Mouse (Mus musculus): Measurements from ENCODE around the gene Nfe2l1. TPM values are rescaled to one million over a fixed set of nuclear protein-coding genes. Genes with fewer than 3 reads are reported as not detected.
A peak's percentile ranks its signal among the peaks of the same experiment; 100 is the strongest.

The Nfe2l1 gene
- polyA plus RNA-seq, 3 experiments from 2014 or later = 17.8 to 21.4 (median 20.7) TPM

DNA sequence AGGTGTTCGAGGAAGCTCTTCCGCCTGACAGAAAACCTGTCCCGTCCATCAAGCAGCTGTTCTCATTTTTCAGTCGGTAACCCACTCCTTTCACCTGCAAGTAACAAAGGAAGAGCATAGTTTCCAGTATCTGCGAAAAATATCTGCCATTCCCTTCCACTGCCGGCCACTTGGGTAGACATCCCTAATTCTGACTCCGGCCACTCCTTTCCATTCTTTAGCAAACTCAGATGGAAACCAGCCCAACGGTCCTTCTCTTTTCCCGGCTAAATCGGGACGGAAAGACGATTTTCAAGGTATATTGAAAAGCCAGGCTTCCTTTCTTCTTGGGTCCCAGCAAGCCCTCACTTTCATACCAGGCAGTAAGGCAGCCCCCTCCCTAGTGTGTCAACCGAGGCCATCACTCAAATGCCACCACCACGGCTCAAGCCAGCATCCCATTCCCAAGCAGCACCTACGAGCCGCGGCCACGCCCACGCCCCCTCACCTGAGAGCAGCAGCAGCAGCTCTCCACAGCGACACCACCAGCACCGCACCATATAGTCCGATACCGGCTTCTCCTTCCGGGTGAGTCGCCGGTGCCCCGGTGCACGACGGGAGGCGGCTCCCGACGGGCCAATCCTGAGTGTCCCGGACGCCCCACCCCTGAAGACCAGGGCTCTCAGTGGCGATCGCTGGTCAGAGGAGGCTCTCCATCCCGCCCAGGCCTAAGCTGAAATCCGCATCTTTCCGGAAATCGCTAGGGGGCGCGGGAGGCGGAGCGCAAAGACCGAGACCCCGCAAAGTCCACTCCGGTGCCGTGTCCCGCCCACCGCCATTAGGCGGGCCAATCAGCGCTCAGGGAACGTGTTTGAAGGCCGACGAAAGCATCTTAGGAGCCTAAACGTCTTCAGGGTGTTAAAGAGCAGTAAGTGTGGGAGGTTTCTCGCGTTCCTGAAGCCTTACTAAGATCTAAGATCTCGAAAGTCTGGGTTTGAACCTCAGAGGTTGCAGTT, 52.5 kb downstream of the Nfe2l1 start, which contains the start of gene Snx11:
Snx11 (minus strand) TSS at position 592 of the 995 bp plus-strand sequence.
- peak; percentile 92 for ATAC-seq

DNA sequence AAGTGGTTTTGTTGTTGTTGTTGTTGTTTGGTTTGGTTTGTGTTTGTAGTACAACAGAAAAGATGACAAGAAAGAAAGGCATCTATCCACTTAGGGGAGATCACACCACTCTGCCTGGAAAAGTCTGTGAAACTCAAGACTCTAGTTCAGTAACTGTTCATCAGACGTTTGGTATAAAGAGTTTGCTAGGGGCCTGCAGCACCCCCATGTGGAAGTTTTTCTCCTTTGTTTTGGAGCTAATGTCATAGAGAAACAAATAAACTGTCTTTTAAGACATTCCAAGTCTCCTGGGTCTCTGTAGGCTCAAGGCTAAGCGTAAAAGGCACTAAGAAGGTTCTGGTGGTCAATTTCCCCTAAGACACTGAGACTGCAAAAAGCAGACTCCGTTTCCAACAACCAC, 53.7 kb downstream of the Nfe2l1 start:
- no peak for ATAC-seq

DNA sequence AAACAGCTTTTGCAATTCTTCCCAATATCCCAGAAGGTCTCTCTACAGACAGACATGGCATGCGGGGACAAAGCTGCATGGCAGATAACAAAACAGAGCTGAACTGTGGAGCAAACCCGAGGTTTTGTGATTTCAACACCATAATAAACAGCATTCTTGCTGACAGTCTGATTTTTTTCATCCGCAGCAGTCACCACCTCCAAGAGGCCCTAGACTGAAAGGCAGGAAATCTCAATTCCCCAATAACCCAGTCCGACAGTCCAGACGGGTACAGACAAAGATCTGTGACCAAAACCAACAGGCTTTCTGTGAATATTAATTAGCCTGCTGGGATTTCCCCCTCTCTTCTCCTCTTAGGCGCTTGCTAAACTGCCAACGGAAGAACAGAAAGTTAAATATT, 54.1 kb downstream of the Nfe2l1 start:
- ATAC-seq = peak; percentile 10

DNA sequence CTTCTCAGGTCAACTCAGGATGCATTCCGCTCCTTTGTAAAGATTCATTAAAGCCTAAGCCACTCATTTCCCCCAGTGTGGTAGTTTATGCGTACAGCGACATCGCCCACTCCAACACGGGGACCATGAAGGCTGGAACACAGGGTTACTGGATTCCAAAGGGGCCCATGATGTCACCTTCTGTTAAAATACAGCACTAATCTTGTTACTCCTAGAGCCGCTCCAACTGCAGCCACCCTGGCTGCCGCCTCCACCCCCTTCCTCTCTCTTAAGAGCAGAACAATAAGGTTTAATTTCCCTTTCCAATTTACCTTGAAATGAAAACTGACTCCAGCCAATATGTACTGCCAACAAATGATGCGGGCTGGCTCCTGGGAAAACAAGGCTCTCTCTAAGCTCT, 54.7 kb downstream of the Nfe2l1 start:
- no peak for ATAC-seq

DNA sequence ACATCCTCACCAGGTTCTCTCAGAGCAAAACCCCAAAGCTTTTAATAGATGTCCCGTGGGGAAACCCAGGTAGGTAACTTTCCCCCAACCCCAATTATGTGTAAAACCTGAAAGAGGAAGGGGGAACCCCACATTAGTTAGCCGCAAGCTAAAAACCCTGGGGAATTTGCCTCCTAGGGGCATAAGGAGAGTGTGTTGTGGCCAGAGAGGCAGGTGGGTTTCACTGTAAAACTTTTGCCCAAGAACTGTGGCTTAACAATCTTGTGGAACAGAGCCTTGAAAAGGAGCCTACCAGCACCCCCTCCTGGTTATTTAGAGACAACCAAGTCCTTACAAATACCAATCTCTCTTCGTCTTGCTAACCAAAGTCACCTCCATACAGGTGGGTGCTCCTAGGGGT, 55.2 kb downstream of the Nfe2l1 start:
- no peak for ATAC-seq

DNA sequence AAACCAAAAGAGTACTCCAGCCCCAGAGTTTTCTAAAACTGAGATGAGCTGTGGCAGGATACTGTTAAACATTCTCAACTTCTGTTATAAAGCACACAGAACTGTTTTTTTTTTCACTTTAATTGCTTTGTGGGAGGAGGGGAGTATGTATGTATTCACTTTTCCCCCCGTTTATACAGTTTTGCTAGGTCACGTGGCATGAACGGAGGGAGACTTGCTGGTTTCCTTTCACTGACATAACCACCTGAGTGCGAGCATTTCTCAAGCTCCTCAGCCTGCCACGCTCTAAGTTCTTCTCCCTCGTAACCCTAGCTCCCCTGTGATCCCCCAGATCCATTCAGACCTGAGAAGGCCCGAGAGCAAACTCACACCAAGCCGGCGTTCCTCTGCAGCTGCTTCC, 57.4 kb downstream of the Nfe2l1 start:
- no peak for ATAC-seq

DNA sequence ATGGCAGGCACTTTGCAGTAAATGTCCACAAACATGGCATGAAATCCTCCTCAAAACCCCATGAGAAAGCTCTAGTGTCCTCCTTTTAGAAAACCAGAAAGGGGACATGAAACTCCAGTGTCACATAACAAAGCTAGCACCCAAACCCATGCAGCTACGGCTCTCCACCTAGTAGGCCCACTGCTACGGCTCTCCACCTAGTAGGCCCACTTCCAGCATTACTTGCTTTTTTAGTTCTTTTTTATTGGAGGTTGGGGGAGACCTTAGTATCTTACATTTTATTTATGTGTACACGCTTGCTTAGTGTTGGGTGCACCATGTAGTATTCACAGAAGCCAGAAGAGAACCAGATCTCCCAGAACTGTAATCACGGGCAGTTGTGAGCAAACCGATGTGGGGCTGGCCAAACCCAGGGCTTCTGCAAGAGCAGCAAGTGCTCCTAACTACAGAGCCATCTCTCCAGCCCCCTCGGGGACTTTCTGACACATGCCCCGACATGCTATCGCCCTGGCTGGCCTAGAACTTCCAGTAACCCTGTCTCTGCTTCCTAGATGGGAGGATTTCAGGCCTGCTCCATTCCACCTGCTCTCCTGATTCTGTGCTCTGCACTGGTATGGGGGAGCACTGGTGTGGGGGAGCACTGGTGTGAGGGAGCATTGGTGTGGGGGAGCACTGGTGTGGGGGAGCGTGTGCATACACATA, 58.3 kb downstream of the Nfe2l1 start:
- ATAC-seq = no peak

DNA sequence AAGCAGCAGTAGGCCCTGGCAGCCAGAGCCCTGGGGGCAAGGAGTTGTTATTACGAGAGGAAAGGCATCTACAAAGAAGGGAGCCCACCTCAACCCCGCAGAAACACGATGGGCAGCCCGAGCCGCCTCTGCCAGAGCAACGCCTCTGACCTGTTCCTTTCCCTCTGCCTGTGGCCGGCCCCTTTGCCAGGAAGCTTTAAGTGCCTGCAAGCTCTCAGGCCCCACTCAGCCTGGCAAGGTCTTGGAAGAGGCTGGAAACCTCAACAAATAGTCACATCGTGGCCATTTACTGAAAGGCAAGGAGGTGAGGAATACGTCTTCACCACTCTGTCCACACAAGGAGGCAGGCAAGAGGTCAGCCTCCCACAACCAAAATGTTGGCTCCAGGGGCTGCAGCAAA, 61.5 kb downstream of the Nfe2l1 start:
- ATAC-seq = no peak

Other genes with a start within 250 kb of the Nfe2l1 start
- gene Snx11, start 52.4 kb downstream of the Nfe2l1 start, polyA plus RNA-seq (2017; shearing (Covaris generic)) = 10 to 100 TPM; 21.7 to 24.6 (median 23.0) TPM
- 10 to 100 TPM; 52.0 to 73.0 (median 54.7) TPM for gene Cbx1, start 40.8 kb downstream of the Nfe2l1 start, polyA plus RNA-seq (2017; shearing (Covaris generic))
- gene Copz2, start 19.9 kb upstream of the Nfe2l1 start, polyA plus RNA-seq (2017; shearing (Covaris generic)) = not detected
- 100 to 1,000 TPM in 1 of 3 experiments, 10 to 100 TPM in 2; 93.2 to 124 (median 96.9) TPM for gene Cdk5rap3, start 86.5 kb upstream of the Nfe2l1 start, polyA plus RNA-seq (2017; shearing (Covaris generic))
- gene Prr15l, start 98.1 kb upstream of the Nfe2l1 start, polyA plus RNA-seq (2017; shearing (Covaris generic)) = under 1 TPM; 0.21 to 0.62 (median 0.40) TPM
- gene Pnpo, start 114.0 kb upstream of the Nfe2l1 start, polyA plus RNA-seq (2017; shearing (Covaris generic)) = 10 to 100 TPM; 19.0 to 35.1 (median 30.7) TPM
- gene Sp2, start 153.0 kb upstream of the Nfe2l1 start, polyA plus RNA-seq (2017; shearing (Covaris generic)) = 10 to 100 TPM; 20.4 to 24.7 (median 20.9) TPM
- gene Sp6, start 183.4 kb upstream of the Nfe2l1 start, polyA plus RNA-seq (2017; shearing (Covaris generic)) = 1 to 10 TPM in 1 of 3 experiments, under 1 TPM in 1, not detected in 1; 0.19 to 2.7 TPM
- gene Scrn2, start 200.0 kb upstream of the Nfe2l1 start, polyA plus RNA-seq (2017; shearing (Covaris generic)) = 1 to 10 TPM; 6.2 to 8.8 (median 6.5) TPM
- gene Lrrc46, start 211.4 kb upstream of the Nfe2l1 start, polyA plus RNA-seq (2017; shearing (Covaris generic)) = not detected
- 10 to 100 TPM; 61.1 to 66.7 (median 63.2) TPM for gene Mrpl10, start 211.6 kb upstream of the Nfe2l1 start, polyA plus RNA-seq (2017; shearing (Covaris generic))
- 10 to 100 TPM; 22.8 to 30.5 (median 25.3) TPM for gene Osbpl7, start 220.7 kb upstream of the Nfe2l1 start, polyA plus RNA-seq (2017; shearing (Covaris generic))

Data from inflammation-experienced regulatory T-cells, adult 6 months (primary cell).